In genomic region chr6:138581734-138582505, GRCm38 (mm10) we compare ENCODE assay signal across 11 mouse cellular contexts. TPM values are rescaled to one million over a fixed set of nuclear protein-coding genes. Genes with fewer than 3 reads are reported as not detected.
A peak's percentile ranks its signal among the peaks of the same experiment; 100 is the strongest.
DNase-seq lines count a peak whose midpoint lies in the region; ATAC-seq and TF ChIP-seq lines count a peak whose summit lies in the region.
"Had no signal": no experiment of that assay in that cellular context is flagged by ENCODE, and none has a peak within 500 bp of the region (broad histone marks: within the 10 kb centered on the region; RNA-seq: fewer than 3 reads in every experiment).

Lmo3 (minus strand) TSS chr6:138581968.

- H3K36me3 ChIP-seq in neural tube, embryonic 12.5 days = no peaks in the 10 kb centered on the region
- H3K36me3 ChIP-seq in liver, postnatal 0 days (replicated peaks; ENCODE audit: insufficient read depth, low read length) = no peaks in the 10 kb centered on the region
- H3K36me3 ChIP-seq: embryonic facial prominence, embryonic 12.5 days had no signal

- H3K27me3 ChIP-seq in cerebellum, adult 2 months (ENCODE audit: control insufficient read depth, insufficient read depth, low read length) = no peaks in the 10 kb centered on the region
- no peaks in the 10 kb centered on the region for H3K27me3 ChIP-seq in neural tube, embryonic 12.5 days (replicated peaks)
- H3K27me3 ChIP-seq in liver, postnatal 0 days (ENCODE audit: insufficient read depth, low read length) = no peaks in the 10 kb centered on the region
- H3K27me3 ChIP-seq: embryonic facial prominence, embryonic 12.5 days had no signal

- H3K4me1 ChIP-seq in cerebellum, adult 2 months (ENCODE audit: control insufficient read depth, insufficient read depth, low read length) = no peaks in the 10 kb centered on the region
- no peaks in the 10 kb centered on the region; the same call in 1 of the 2 replicates for H3K4me1 ChIP-seq in neural tube, embryonic 12.5 days
- H3K4me1 ChIP-seq in liver, postnatal 0 days (ENCODE audit: insufficient read depth) = no peaks in the 10 kb centered on the region
- H3K4me1 ChIP-seq: embryonic facial prominence, embryonic 12.5 days had no signal

- WGBS in cerebellum, adult 2 months = 16% methylated on average over 13 of the region's 13 CpGs
- WGBS in neural tube, embryonic 12.5 days = 81% methylated on average over 13 of the region's 13 CpGs
- 71% methylated on average over 13 of the region's 13 CpGs for WGBS in liver, postnatal 0 days (ENCODE audit: insufficient replicate concordance)

- no peak within 1 kb of the TSS for H3K9ac ChIP-seq in neural tube, embryonic 12.5 days
- no peak within 1 kb of the TSS for H3K9ac ChIP-seq in liver, postnatal 0 days (replicated peaks)
- H3K9ac ChIP-seq: embryonic facial prominence, embryonic 12.5 days had no signal

- TF ChIP-seq EP300 in liver, postnatal 0 days (IDR thresholded peaks at IDR 0.05; ENCODE audit: low read depth) = no peak

- no peak for TF ChIP-seq POLR2A in cerebellum, adult 2 months (IDR thresholded peaks at IDR 0.05; ENCODE audit: borderline replicate concordance, insufficient read depth, low read length)

- ATAC-seq in neural tube, embryonic 12.5 days (ENCODE audit: low FRiP score, low read depth) = peak; percentile 68
- no peak for ATAC-seq in liver, postnatal 0 days

- H3K27ac ChIP-seq in cerebellum, adult 2 months (ENCODE audit: insufficient read depth, low read length) = no peak within 1 kb of the TSS
- H3K27ac ChIP-seq in neural tube, embryonic 12.5 days = no peak within 1 kb of the TSS
- H3K27ac ChIP-seq in liver, postnatal 0 days (ENCODE audit: low read depth) = no peak within 1 kb of the TSS
- H3K27ac ChIP-seq: embryonic facial prominence, embryonic 12.5 days; gastrocnemius, adult 2 months had no signal

- no peak for TF ChIP-seq CTCF in cerebellum, adult 2 months (IDR thresholded peaks at IDR 0.05; ENCODE audit: borderline replicate concordance, insufficient read depth, low read depth, low read length)
- TF ChIP-seq CTCF in liver, postnatal 0 days (IDR thresholded peaks at IDR 0.05; ENCODE audit: low read depth) = no peak

- no peaks in the 10 kb centered on the region for H3K9me3 ChIP-seq in neural tube, embryonic 12.5 days
- H3K9me3 ChIP-seq in liver, postnatal 0 days (ENCODE audit: low read length) = no peaks in the 10 kb centered on the region
- H3K9me3 ChIP-seq: embryonic facial prominence, embryonic 12.5 days had no signal

- DNase-seq in cerebellum, adult 2 months = peak; percentile 1 to 7
- DNase-seq in cerebellum, adult 8-10 months = no peak
- DNase-seq in left cerebral cortex, adult 18-20 months (ENCODE audit: low spot score in 2 of 2) = no peak
- no peak for DNase-seq in left cerebral cortex, adult 9 months (ENCODE audit: low spot score in 2 of 2)
- no peak for DNase-seq in layer of hippocampus, postnatal 25 days (ENCODE audit: extremely low spot score in 1 of 2, low spot score in 1 of 2)
- DNase-seq in ovary, postnatal 14 days (ENCODE audit: low spot score) = no peak
- DNase-seq in liver, postnatal 0 days = no peak
- DNase-seq: adrenal gland, postnatal 36 days; gastrocnemius, adult 2 months had no signal

- H3K4me2 ChIP-seq in neural tube, embryonic 12.5 days (replicated peaks) = no peak within 1 kb of the TSS
- no peak within 1 kb of the TSS for H3K4me2 ChIP-seq in liver, postnatal 0 days (ENCODE audit: low read depth, low read length)
- H3K4me2 ChIP-seq: embryonic facial prominence, embryonic 12.5 days had no signal

- H3K4me3 ChIP-seq in cerebellum, adult 2 months (replicated peaks; ENCODE audit: insufficient read depth, low read depth, low read length) = no peak within 1 kb of the TSS
- H3K4me3 ChIP-seq in neural tube, embryonic 12.5 days = no peak within 1 kb of the TSS
- H3K4me3 ChIP-seq in liver, postnatal 0 days (ENCODE audit: low read depth, low read length) = no peak within 1 kb of the TSS
- H3K4me3 ChIP-seq: embryonic facial prominence, embryonic 12.5 days; gastrocnemius, adult 2 months had no signal

RNA-seq across cellular contexts. Expression of gene Lmo3, which starts in this region (rescaled TPM):
- polyA plus RNA-seq in cerebellum, adult 2 months (2012; rRNA removed) = 7.2 and 8.7 TPM in 2 replicates
- total RNA-seq in left cerebral cortex, adult 18-20 months (2021) = 100 to 1,000 TPM; 150 to 157 TPM
- 100 to 1,000 TPM; 184 to 195 TPM for total RNA-seq in layer of hippocampus, postnatal 25 days (2021)
- 18.8 and 19.9 TPM in 2 replicates for polyA plus RNA-seq in neural tube, embryonic 12.5 days (2016; fragmentation: Nextera tagmentation; extraction: Ambion mirVana)
- not detected in 2 replicates for polyA plus RNA-seq in liver, postnatal 0 days (2015; fragmentation: Nextera tagmentation; extraction: Ambion mirVana)
- total RNA-seq: gastrocnemius, adult 2 months had no signal

Comparison
In these comparisons a context has a peak if more than half of its experiments do, and no peak if none do; other contexts are left out.
1. DNase-seq: peak in cerebellum, adult 2 months (2 of 2); none in cerebellum, adult 8-10 months (single experiment), left cerebral cortex, adult 18-20 months (0 of 2), left cerebral cortex, adult 9 months (0 of 2), layer of hippocampus, postnatal 25 days (0 of 2), ovary, postnatal 14 days (single experiment) and liver, postnatal 0 days (single experiment).